Mouse (Mus musculus): ENCODE results near the gene Gpr88. TPM values are rescaled to one million over a fixed set of nuclear protein-coding genes. Genes with fewer than 3 reads are reported as not detected.

Gpr88 gene
- total and polyA plus RNA-seq, 3 experiments, result not detected

GRCm38 (mm10) chr3:116216261-116216660 lies 37.0 kb downstream of the Gpr88 start:
- Histone ChIP-seq H3K27ac (ENCODE audit: control insufficient read depth, low read depth, low read length) (no peak overlapping the region), H3K4me3 (ENCODE audit: control insufficient read depth in 1 of 2, insufficient read depth in 1 of 2, low read depth in 2 of 2, low read length in 2 of 2) (no peak overlapping the region), H3K4me1 (ENCODE audit: control insufficient read depth in 1 of 2, insufficient read depth in 2 of 2, low read length in 2 of 2) (no peaks in the 10 kb centered on the region), H3K36me3 (ENCODE audit: control insufficient read depth in 1 of 2, insufficient read depth in 2 of 2, low read length in 2 of 2) (no peaks in the 10 kb centered on the region), H3K79me2 (ENCODE audit: control insufficient read depth, insufficient read depth, low read length, poor library complexity) (no peaks in the 10 kb centered on the region), H3K9me3 (replicated peaks; ENCODE audit: insufficient read depth, low read length) (no peaks in the 10 kb centered on the region), H3K27me3 (ENCODE audit: control insufficient read depth in 1 of 2, insufficient read depth in 2 of 2, low read length in 2 of 2) (peaks cover 8 to 10% of the 10 kb centered on the region in 2 experiments), H3K9ac (ENCODE audit: control insufficient read depth, low read depth, low read length, poor library complexity, severe bottlenecking) (no peak overlapping the region)
- DNase-seq (ENCODE audit: low read depth, low spot score), result no peak
- TF ChIP-seq NELFE (IDR thresholded peaks at IDR 0.05; ENCODE audit: low read depth, low read length) (no peak), ZMIZ1 (IDR thresholded peaks at IDR 0.05; ENCODE audit: low read depth, low read length) (no peak), SMC3 (IDR thresholded peaks at IDR 0.05; ENCODE audit: low read depth, low read length) (no peak), RAD21 (IDR thresholded peaks at IDR 0.05; ENCODE audit: low read depth, low read length) (no peak), JUND (IDR thresholded peaks at IDR 0.05; ENCODE audit: low read depth, low read length) (no peak), USF1 (IDR thresholded peaks at IDR 0.05; ENCODE audit: low read depth, low read length) (no peak), POLR2A (IDR thresholded peaks at IDR 0.05; ENCODE audit: control insufficient read depth in 1 of 2, insufficient read depth in 1 of 2, low read depth in 1 of 2, low read length in 2 of 2, poor library complexity in 1 of 2) (no peak)

DNA sequence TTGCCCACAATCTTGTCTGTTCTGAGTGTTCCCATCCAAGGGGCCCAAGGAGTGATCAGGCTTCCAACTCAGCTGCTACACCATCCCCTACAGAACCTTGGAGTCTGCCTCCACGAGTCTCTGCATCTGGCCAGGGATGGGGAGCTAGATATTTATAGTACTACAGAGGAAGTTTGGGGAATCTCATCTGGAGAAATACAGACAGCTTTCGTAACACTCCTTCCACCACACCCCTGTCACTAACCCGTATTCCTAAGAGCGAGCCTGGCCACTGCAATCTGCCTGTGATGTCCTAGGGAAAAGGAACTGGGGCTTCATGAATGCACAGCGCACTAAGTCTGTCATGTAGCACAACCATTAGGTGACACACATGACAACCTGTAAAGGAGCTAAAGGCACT lies 41.7 kb downstream of the Gpr88 start:
- no peak overlapping the region for H3K4me3 ChIP-seq (ENCODE audit: control insufficient read depth in 1 of 2, insufficient read depth in 1 of 2, low read depth in 2 of 2, low read length in 2 of 2)
- no peaks in the 10 kb centered on the region for H3K36me3 ChIP-seq (ENCODE audit: control insufficient read depth in 1 of 2, insufficient read depth in 2 of 2, low read length in 2 of 2)
- peaks cover 4 to 10% of the 10 kb centered on the region in 2 experiments for H3K27me3 ChIP-seq (ENCODE audit: control insufficient read depth in 1 of 2, insufficient read depth in 2 of 2, low read length in 2 of 2)
- H3K27ac ChIP-seq (ENCODE audit: control insufficient read depth, low read depth, low read length), result no peak overlapping the region
- no peaks in the 10 kb centered on the region for H3K9me3 ChIP-seq (replicated peaks; ENCODE audit: insufficient read depth, low read length)
- DNase-seq (ENCODE audit: low read depth, low spot score), result no peak
- H3K4me1 ChIP-seq (ENCODE audit: control insufficient read depth in 1 of 2, insufficient read depth in 2 of 2, low read length in 2 of 2), result no peaks in the 10 kb centered on the region
- H3K79me2 ChIP-seq (ENCODE audit: control insufficient read depth, insufficient read depth, low read length, poor library complexity), result no peaks in the 10 kb centered on the region
- H3K9ac ChIP-seq (ENCODE audit: control insufficient read depth, low read depth, low read length, poor library complexity, severe bottlenecking), result no peak overlapping the region
- TF ChIP-seq KAT2A (conservative IDR thresholded peaks at IDR 0.05; ENCODE audit: low read depth, low read length) (no peak), TAL1 (IDR thresholded peaks at IDR 0.05; ENCODE audit: low read length) (no peak), E2F4 (IDR thresholded peaks at IDR 0.05; ENCODE audit: borderline replicate concordance, low read depth, low read length) (no peak), RAD21 (IDR thresholded peaks at IDR 0.05; ENCODE audit: low read depth, low read length) (no peak), ZC3H11A (IDR thresholded peaks at IDR 0.05; ENCODE audit: low read depth, low read length) (no peak), MAZ (IDR thresholded peaks at IDR 0.05; ENCODE audit: low read depth, low read length) (no peak), UBTF (IDR thresholded peaks at IDR 0.05; ENCODE audit: borderline replicate concordance, insufficient read depth, low read depth, low read length) (no peak), MAFK (IDR thresholded peaks at IDR 0.05; ENCODE audit: borderline replicate concordance, low read depth, low read length) (no peak), POLR2AphosphoS2 (IDR thresholded peaks at IDR 0.05; ENCODE audit: low read length) (no peak), NELFE (IDR thresholded peaks at IDR 0.05; ENCODE audit: low read depth, low read length) (no peak), MEF2A (IDR thresholded peaks at IDR 0.05; ENCODE audit: extremely low read depth, insufficient replicate concordance, low read depth, low read length, poor library complexity, severe bottlenecking) (no peak), NRF1 (IDR thresholded peaks at IDR 0.05; ENCODE audit: insufficient read depth, low read depth, low read length, poor library complexity, severe bottlenecking) (no peak), TBP (IDR thresholded peaks at IDR 0.05; ENCODE audit: low read depth, low read length) (no peak), SIN3A (IDR thresholded peaks at IDR 0.05; ENCODE audit: low read length) (no peak), USF2 (IDR thresholded peaks at IDR 0.05; ENCODE audit: borderline replicate concordance in 1 of 2, insufficient read depth in 1 of 2, low read depth in 1 of 2, low read length in 2 of 2) (no peak), MAX (IDR thresholded peaks at IDR 0.05; ENCODE audit: low read length) (no peak), EP300 (IDR thresholded peaks at IDR 0.05; ENCODE audit: low read depth in 1 of 2, low read length in 2 of 2) (no peak)
